Mouse (Mus musculus) midbrain, embryonic 10.5 days (tissue): Measurements from ENCODE around the gene Tgoln1. TPM values are rescaled to one million over a fixed set of nuclear protein-coding genes. Genes with fewer than 3 reads are reported as not detected.
A peak's percentile ranks its signal among the peaks of the same experiment; 100 is the strongest.

Source experiments
- DNase-seq: peaks from one replicate; pipeline ENCODE4 v3.0.0-alpha.2; 2017; ENCODE audit warnings: low spot score
- H3K27ac ChIP-seq: fragments of 300-500 bp; sonication (generic); replicated peaks from 2 replicates; pipeline ENCODE4 v1.5.1; 2016; ENCODE audit warnings: mild to moderate bottlenecking
- H3K27me3 ChIP-seq: fragments of 300-500 bp; sonication (generic); 2 replicates; pipeline ENCODE4 v1.6.1; 2016; ENCODE audit warnings: low read depth, mild to moderate bottlenecking; ENCODE audit not compliant: poor library complexity, severe bottlenecking
- H3K36me3 ChIP-seq: fragments of 300-500 bp; sonication (generic); 2 replicates; pipeline ENCODE4 v1.6.1; 2016; ENCODE audit warnings: mild to moderate bottlenecking, moderate library complexity
- H3K4me1 ChIP-seq: fragments of 300-500 bp; sonication (generic); 2 replicates; pipeline ENCODE4 v1.6.1; 2016
- H3K4me3 ChIP-seq: fragments of 300-500 bp; sonication (generic); 2 replicates; pipeline ENCODE4 v1.5.1; 2016; ENCODE audit warnings: mild to moderate bottlenecking, moderate library complexity
- H3K9me3 ChIP-seq: fragments of 300-500 bp; sonication (generic); replicated peaks from 2 replicates; pipeline ENCODE4 v1.6.1; 2016; ENCODE audit warnings: mild to moderate bottlenecking
- WGBS: fragments of 180-500 bp; shearing (Covaris S2); methylation state at CpG from one replicate; pipeline ENCODE4 v1.1.7; 2016; 5-methylcytosine and 5-hydroxymethylcytosine counted together
- polyA plus RNA-seq: library from polyadenylated mRNA; unstranded; fragments of >200 nt; fragmentation: Nextera tagmentation; extraction: Ambion mirVana; gene quantifications from 2 replicates; pipeline ENCODE4 v1.2.1, GENCODE M21; 2016

The Tgoln1 gene
- polyA plus RNA-seq, 1 experiment from 2014 or later, result 33.3 TPM

DNA sequence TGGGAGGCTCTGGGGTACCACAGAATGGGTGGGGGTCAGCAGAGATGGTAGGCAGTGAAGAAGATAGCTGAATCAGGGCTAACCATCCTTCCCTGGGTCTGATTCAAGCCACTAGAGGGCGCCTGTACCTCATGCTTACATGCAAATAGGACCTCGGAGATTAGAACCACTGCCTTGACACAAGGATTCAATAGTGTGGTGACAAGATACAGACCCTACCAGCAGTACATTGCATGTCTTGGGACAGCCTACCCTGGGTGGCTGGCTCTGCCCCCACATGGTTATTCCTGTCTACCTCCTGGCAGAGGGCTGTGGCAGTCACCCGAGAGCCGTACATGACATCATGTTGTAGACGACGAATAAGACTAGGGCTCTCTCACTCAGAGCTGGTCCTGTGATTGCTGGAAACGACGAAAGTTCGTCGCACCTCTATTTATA is 30.6 kb upstream of the Tgoln1 start:
- no peak overlapping the region for H3K4me3 ChIP-seq
- peaks cover 10% of the 10 kb centered on the region for H3K36me3 ChIP-seq
- DNase-seq, result peak; percentile 73
- H3K27me3 ChIP-seq, result no peaks in the 10 kb centered on the region
- H3K27ac ChIP-seq, result no peak overlapping the region
- no peaks in the 10 kb centered on the region for H3K9me3 ChIP-seq
- H3K4me1 ChIP-seq, result peaks cover 14% of the 10 kb centered on the region
- 70% methylated on average over 10 of the region's 10 CpGs for WGBS

DNA sequence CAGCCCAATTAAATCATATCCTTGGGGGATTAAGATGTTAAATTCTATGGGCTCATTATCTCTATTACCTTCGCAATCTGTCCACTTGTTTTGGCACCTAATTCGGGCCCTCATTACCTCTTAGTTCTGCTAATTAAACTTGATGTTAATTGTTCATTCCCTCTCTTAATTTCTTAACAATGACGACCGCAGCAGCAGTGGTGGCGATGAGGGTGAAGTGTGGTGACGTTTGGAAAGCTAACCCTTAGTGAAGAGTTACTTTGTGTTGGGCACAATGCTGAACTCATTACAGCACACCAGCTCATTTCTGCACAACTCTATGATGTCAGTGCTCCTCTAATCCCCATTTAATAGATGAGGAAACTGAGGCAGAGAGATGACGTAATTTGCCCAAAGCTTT is 28.6 kb upstream of the Tgoln1 start:
- DNase-seq, result no peak
- peaks cover 17% of the 10 kb centered on the region for H3K36me3 ChIP-seq
- no peak overlapping the region for H3K27ac ChIP-seq
- H3K4me3 ChIP-seq, result no peak overlapping the region
- WGBS, result 88% methylated on average over 7 of the region's 7 CpGs
- H3K4me1 ChIP-seq, result peaks cover 14% of the 10 kb centered on the region
- H3K27me3 ChIP-seq, result no peaks in the 10 kb centered on the region
- no peaks in the 10 kb centered on the region for H3K9me3 ChIP-seq

DNA sequence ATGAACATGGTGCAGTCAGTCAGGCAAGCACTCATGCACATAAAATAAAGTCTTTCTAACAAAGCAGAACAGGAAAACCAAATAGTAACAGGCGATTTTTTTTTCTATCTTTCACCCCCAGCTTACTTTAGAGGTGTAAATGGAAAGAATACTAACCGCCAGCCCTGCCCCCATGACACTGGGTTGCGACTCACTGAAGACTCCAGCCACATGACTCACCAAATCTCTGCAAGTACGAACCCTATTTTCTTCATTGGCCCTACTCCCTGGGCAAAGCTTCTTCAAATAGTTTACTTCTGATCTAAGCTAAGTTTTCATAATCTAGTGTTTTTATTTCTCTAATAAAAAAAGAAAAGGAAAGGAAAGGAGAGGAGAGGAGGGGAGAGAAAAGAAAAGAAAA is 27.8 kb upstream of the Tgoln1 start:
- Histone ChIP-seq H3K27me3 (no peaks in the 10 kb centered on the region), H3K9me3 (no peaks in the 10 kb centered on the region), H3K4me1 (peaks cover 14% of the 10 kb centered on the region), H3K4me3 (no peak overlapping the region), H3K36me3 (peaks cover 19% of the 10 kb centered on the region), H3K27ac (no peak overlapping the region)
- WGBS, result 82% methylated on average over 4 of the region's 4 CpGs
- no peak for DNase-seq

DNA sequence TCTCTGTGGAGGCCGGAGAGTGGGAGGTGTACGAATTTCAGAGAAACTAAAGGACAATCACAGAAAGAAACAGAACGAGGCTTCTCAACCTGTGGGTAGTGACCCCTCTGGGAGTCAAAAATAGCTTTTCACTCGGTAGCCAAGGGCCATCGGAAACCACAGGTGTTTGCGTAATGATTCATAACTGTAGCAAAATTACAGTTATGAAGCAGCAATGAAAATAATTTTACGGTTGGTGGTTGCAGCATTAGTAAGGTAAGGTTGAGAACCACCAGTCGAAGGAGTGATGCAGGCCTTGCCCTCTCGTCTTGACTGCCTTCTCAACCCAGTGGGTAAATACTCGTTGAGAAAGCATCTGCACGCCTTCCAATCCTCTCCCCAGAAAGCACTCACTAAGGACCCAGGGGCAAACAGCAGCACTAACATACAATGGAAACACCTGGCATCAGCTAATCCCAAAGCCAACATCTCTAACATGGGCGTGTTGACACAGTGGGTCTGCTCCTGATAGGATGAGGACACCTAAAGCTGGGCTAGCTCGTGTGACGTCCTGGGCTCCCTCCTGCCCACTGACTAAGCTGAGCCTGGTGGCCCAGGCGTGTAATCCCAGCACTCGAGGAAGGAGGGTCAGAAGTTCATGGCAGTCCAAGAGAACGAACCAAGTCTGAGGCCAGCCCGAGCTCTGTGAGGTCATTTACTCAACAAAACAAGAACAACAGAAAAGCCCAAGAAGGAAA is 24.6 kb upstream of the Tgoln1 start:
- no peak for DNase-seq
- Histone ChIP-seq H3K4me1 (peaks cover under 1% of the 10 kb centered on the region; the same call in 1 of the 2 replicates), H3K36me3 (0 out of 2 replicates have a peak, but pooled peaks cover 8% of the 10 kb centered on the region), H3K4me3 (no peak overlapping the region), H3K27ac (no peak overlapping the region), H3K9me3 (no peaks in the 10 kb centered on the region), H3K27me3 (no peaks in the 10 kb centered on the region)
- 85% methylated on average over 18 of the region's 18 CpGs for WGBS

DNA sequence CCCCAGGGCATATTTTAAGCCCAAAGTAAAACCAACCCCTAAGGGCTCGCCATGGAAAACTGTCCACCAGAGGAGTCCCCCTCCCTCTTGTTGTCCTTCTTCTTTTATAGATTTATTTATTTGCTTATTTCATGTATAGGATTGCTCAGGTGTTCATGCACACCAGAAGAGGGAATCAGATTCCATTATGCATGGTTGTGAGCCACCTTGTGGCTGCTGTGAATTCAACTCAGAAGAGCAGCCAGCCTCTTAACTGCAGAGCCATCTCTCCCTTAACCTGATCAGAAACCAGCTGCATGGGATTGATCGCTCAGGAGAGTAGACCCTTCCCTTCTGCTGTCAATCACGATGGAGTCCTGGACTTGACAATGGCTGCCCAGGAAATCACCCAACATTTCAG is 20.1 kb upstream of the Tgoln1 start:
- Histone ChIP-seq H3K36me3 (peaks cover 25% of the 10 kb centered on the region), H3K9me3 (no peaks in the 10 kb centered on the region), H3K4me3 (no peak overlapping the region), H3K27ac (no peak overlapping the region), H3K4me1 (peaks cover 4% of the 10 kb centered on the region; the same call in 1 of the 2 replicates), H3K27me3 (no peaks in the 10 kb centered on the region)
- 80% methylated on average over 3 of the region's 3 CpGs for WGBS
- DNase-seq, result no peak

DNA sequence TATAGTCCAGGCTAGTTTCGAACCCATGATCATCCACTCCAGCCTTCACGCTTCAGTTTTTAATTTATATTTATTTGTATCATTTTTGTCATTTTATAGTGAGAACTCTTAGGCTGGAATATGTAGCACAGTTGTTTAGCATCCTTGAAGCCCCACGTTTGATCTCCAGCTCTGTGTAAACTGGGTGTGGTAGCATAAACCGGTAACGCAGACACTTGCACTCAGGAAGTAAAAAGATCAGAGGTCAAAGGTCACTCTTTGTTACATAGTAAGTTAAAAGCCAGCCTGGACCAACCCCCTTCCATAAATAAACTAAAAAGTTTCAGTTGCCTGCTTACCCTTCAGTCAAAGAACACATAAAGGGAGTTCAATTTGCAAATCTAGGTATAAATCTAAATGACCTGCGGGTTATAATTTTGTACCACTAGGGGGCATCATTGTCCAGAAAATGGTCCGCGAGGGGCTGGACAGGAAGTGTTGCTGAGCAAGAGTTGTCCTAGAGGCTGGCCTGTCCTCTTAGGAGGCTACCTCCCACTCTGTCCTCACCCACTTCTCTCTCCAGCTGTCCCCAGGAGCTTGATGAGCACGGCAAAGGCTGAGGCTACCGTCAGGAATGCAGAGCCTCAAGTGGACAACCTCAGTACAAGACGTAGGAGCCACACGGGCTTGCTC is 19.1 kb upstream of the Tgoln1 start:
- Histone ChIP-seq H3K4me3 (no peak overlapping the region), H3K9me3 (no peaks in the 10 kb centered on the region), H3K36me3 (peaks cover 34% of the 10 kb centered on the region), H3K27ac (0 out of 2 replicates have a peak overlapping the region, but pooled peaks have one; percentile 14), H3K27me3 (no peaks in the 10 kb centered on the region), H3K4me1 (peaks cover 4% of the 10 kb centered on the region; the same call in 1 of the 2 replicates)
- DNase-seq, result peak; percentile 58
- 58% methylated on average over 12 of the region's 12 CpGs for WGBS

DNA sequence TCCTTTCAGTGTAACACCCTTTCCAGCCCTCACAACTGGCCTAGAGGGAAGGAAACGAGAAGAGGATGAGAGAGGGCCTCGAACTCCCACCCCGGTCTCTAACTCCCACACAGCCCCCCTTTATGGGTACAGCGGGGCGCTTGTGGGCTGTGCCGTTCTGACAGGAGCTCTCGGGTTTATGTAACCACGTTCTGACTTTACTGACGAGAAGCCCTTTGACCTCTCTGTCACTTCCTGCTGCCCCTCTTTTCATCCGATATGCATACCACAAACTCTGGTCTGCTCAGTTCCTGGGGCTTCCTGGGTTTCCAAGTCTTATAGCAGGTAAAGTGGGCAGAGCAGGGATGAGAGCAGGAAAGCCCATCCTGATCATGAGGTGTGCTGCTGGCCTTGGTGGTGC is 17.5 kb upstream of the Tgoln1 start:
- no peak overlapping the region for H3K4me3 ChIP-seq
- H3K9me3 ChIP-seq, result no peaks in the 10 kb centered on the region
- H3K36me3 ChIP-seq, result peaks cover 43% of the 10 kb centered on the region
- H3K4me1 ChIP-seq, result peaks cover 4% of the 10 kb centered on the region; the same call in 1 of the 2 replicates
- 80% methylated on average over 10 of the region's 10 CpGs for WGBS
- no peak overlapping the region for H3K27ac ChIP-seq
- H3K27me3 ChIP-seq, result no peaks in the 10 kb centered on the region
- DNase-seq, result no peak

DNA sequence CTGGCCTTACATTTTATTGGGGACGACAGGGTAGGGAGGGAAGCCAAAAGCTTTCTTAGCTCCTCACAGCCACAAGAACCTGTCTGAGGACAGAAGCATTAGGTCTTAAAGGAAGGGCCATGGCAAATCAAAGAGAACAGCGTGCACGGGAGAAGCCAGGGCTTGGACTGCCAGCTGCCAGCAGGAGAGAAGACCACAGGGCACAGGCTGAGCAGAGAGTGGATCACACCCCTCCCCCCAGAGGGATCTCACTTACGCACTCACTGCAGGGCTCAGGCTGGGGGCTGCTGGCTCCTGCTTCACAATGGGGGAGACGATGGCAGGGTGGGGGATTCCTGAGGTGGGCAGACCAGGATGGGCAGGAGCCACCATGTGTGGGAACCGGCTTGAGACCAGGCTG is 14.9 kb upstream of the Tgoln1 start:
- WGBS, result 90% methylated on average over 6 of the region's 6 CpGs
- Histone ChIP-seq H3K9me3 (no peaks in the 10 kb centered on the region), H3K36me3 (peaks cover 68% of the 10 kb centered on the region), H3K27me3 (no peaks in the 10 kb centered on the region), H3K4me3 (no peak overlapping the region), H3K4me1 (peaks cover 4% of the 10 kb centered on the region; the same call in 1 of the 2 replicates), H3K27ac (no peak overlapping the region)
- DNase-seq, result no peak

DNA sequence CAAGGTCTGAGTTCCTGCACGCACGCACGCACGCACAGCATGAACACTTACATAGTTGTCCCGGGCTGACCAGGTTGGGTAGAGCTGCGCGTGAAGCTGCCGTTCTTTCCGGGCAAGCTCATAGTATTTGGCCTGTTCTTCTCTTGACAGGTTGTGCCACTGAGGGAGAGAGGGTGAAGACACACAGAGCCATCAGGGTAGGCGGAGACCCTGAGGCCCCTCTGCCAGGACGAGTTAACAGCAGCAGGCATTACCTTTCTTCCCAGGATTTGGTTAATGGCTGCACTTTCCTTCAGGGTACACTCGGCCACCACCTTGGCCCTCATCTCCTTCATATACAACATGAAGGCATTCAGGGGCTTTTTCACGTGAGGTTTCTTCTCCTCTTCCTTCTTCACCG is 14.2 kb upstream of the Tgoln1 start:
- Histone ChIP-seq H3K27ac (no peak overlapping the region), H3K9me3 (no peaks in the 10 kb centered on the region), H3K36me3 (peaks cover 72% of the 10 kb centered on the region), H3K27me3 (no peaks in the 10 kb centered on the region), H3K4me3 (no peak overlapping the region), H3K4me1 (no peaks in the 10 kb centered on the region)
- no peak for DNase-seq
- 93% methylated on average over 14 of the region's 14 CpGs for WGBS

DNA sequence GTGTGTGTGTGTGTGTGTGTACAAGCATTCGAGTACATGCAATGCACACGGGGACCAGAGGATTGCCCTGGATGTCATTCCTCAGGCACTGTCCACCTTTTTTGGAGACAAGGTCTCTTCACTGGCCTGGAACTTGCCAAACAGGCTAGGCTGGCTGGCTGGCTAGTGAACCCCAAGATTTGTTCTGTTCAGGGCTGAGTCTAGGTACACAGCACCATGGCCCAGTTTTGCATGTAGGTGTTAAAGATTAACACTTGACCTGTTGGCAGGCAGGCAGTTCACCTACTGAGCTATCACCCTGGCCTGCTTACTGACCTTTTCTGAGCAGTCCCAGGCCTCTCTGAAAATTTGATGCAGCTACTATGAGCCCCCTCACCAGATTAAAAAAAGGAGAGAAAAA is 13.6 kb upstream of the Tgoln1 start:
- DNase-seq, result no peak
- no peaks in the 10 kb centered on the region for H3K4me1 ChIP-seq
- 97% methylated on average over 2 of the region's 2 CpGs for WGBS
- no peaks in the 10 kb centered on the region for H3K27me3 ChIP-seq
- H3K9me3 ChIP-seq, result no peaks in the 10 kb centered on the region
- no peak overlapping the region for H3K4me3 ChIP-seq
- H3K27ac ChIP-seq, result no peak overlapping the region
- peaks cover 72% of the 10 kb centered on the region for H3K36me3 ChIP-seq

DNA sequence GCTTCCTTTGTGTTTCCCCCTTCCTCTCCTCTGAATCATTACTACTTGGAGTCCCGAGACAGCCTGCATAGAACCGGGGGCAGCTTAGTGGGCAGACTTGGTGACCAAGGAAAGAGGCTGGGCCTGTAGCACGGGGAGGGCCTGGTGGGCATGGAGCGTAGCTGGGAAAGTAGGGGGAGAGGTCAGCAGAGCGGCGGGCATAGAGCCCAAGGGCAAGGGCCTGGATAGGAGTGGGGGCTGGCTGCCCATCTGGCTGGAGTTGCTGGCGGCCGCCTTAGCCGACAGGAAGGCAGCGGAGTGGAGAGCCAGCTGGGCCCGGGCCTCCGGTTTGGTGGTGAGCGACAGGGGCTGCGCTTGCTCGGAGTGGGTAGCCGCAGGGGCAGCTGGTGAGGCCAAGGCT is 10.5 kb upstream of the Tgoln1 start:
- H3K9me3 ChIP-seq, result no peaks in the 10 kb centered on the region
- no peak overlapping the region for H3K27ac ChIP-seq
- peaks cover 59% of the 10 kb centered on the region for H3K36me3 ChIP-seq
- DNase-seq, result no peak
- H3K4me3 ChIP-seq, result no peak overlapping the region
- WGBS, result 92% methylated on average over 16 of the region's 16 CpGs
- no peaks in the 10 kb centered on the region for H3K4me1 ChIP-seq
- no peaks in the 10 kb centered on the region for H3K27me3 ChIP-seq

DNA sequence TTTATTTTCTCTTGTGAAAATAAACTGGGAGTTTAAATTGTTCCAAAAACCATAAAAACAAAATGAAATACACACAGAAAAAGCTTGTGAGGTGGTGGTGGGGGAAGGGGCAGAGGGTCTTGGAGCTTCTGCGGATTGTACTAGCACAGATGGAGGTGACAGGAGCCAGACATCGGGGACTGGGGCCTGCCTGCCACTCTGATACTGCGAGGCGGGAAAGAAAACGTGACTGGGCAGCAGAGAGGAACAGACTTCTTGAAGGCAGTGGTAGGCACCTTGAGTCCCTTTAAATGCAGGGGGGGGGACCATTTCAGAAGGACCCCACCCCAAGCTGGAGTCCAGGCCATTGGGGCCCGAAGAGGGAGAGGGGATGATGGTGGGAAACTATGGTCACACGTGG is 9.6 kb upstream of the Tgoln1 start:
- Histone ChIP-seq H3K36me3 (peaks cover 51% of the 10 kb centered on the region), H3K27me3 (no peaks in the 10 kb centered on the region), H3K9me3 (no peaks in the 10 kb centered on the region), H3K4me3 (no peak overlapping the region), H3K27ac (no peak overlapping the region), H3K4me1 (no peaks in the 10 kb centered on the region)
- DNase-seq, result no peak
- WGBS, result 88% methylated on average over 7 of the region's 7 CpGs
